23 mouse cellular contexts compared by ENCODE assay signal in the genomic region with DNA sequence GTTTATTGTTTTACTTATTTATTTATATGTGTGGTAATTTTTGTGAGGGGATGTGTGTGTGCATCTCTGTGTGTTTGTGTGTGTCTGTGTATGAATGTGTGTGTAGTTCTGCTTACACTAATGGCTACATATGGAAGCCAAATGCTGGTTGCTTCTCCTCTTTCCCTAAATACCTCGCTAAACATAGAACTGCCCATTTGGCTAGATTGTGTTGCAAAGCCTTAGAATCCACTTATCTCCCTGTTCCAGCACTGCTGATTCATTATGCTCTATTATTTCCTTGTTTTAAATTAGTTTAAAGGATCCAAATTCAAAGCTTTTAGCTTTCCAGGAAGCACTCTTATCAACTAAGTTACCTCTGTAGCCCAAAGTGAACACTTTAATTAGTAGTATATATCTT.
DNase-seq lines count a peak whose midpoint lies in the region; ATAC-seq and TF ChIP-seq lines count a peak whose summit lies in the region.
"Had no signal": no experiment of that assay in that cellular context is flagged by ENCODE, and none has a peak within 500 bp of the region (broad histone marks: within the 10 kb centered on the region; RNA-seq: fewer than 3 reads in every experiment).

No protein-coding gene starts in this region.

- no peak for ATAC-seq in cerebellum, adult (ENCODE audit: insufficient number of reproducible peaks, low FRiP score, low TSS enrichment)
- ATAC-seq: forebrain, embryonic 14.5 days; forebrain, embryonic 16.5 days had no signal

- no peak overlapping the region for H3K4me3 ChIP-seq in gastrocnemius, adult 2 months
- H3K4me3 ChIP-seq in MEL (ENCODE audit: control insufficient read depth in 1 of 2, insufficient read depth in 1 of 2, low read depth in 2 of 2, low read length in 2 of 2) = no peak overlapping the region
- H3K4me3 ChIP-seq: embryonic facial prominence, embryonic 13.5 days; embryonic facial prominence, embryonic 15.5 days; erythroblast, embryonic 14.5 days; forebrain, embryonic 10.5 days; forebrain, embryonic 12.5 days had no signal

- DNase-seq in gastrocnemius, adult 2 months = no peak
- no peak for DNase-seq in gastrocnemius, postnatal 10 days
- peak; percentile 41 for DNase-seq in MEL (ENCODE audit: low read depth, low spot score)
- peak; percentile 13 for DNase-seq in telencephalon, adult 2 months (ENCODE audit: low read depth, low spot score)
- no peak for DNase-seq in testis, postnatal 10 days (ENCODE audit: low spot score)
- DNase-seq: adrenal gland, adult 2 months; adrenal gland, postnatal 10 days; adrenal gland, postnatal 25 days; cerebellum, adult 11 months; cerebellum, adult 18-20 months; cerebellum, adult 8-10 months; cerebellum, adult 9-11 months; cerebellum, postnatal 14 days; cerebellum, postnatal 36 days; embryo, embryonic 11 days had no signal

- no peaks in the 10 kb centered on the region for H3K9me3 ChIP-seq in MEL (replicated peaks; ENCODE audit: insufficient read depth, low read length)
- H3K9me3 ChIP-seq: embryonic facial prominence, embryonic 13.5 days; embryonic facial prominence, embryonic 15.5 days; forebrain, embryonic 10.5 days; forebrain, embryonic 12.5 days had no signal

- H3K9ac ChIP-seq in MEL (ENCODE audit: control insufficient read depth, low read depth, low read length, poor library complexity, severe bottlenecking) = no peak overlapping the region
- H3K9ac ChIP-seq: embryonic facial prominence, embryonic 13.5 days; embryonic facial prominence, embryonic 15.5 days; forebrain, embryonic 12.5 days had no signal

- peak; percentile 38 to 67; a peak in 3 of 4 replicates for TF ChIP-seq EP300 in MEL (IDR thresholded peaks at IDR 0.05; ENCODE audit: low read depth in 1 of 2, low read length in 2 of 2)

- no peak for TF ChIP-seq CTCF in gastrocnemius, adult 2 months (IDR thresholded peaks at IDR 0.05)
- no peak for TF ChIP-seq CTCF in MEL (IDR thresholded peaks at IDR 0.05 in 2 of 3, conservative IDR thresholded peaks at IDR 0.05 in 1 of 3; ENCODE audit: control insufficient read depth in 1 of 3, insufficient read depth in 1 of 3, low read depth in 2 of 3, low read length in 3 of 3, poor library complexity in 1 of 3, severe bottlenecking in 1 of 3)

- peak overlapping the region; percentile 32 for H3K27ac ChIP-seq in gastrocnemius, adult 2 months
- H3K27ac ChIP-seq in MEL (ENCODE audit: control insufficient read depth, low read depth, low read length) = no peak overlapping the region
- H3K27ac ChIP-seq: embryonic facial prominence, embryonic 13.5 days; embryonic facial prominence, embryonic 15.5 days; forebrain, embryonic 10.5 days; forebrain, embryonic 12.5 days had no signal

- no peak; the same call in 1 of the 2 replicates for TF ChIP-seq RAD21 in MEL (IDR thresholded peaks at IDR 0.05; ENCODE audit: low read depth, low read length)

- no peaks in the 10 kb centered on the region for H3K79me2 ChIP-seq in MEL (ENCODE audit: control insufficient read depth, insufficient read depth, low read length, poor library complexity)

- H3K27me3 ChIP-seq in MEL (ENCODE audit: control insufficient read depth in 1 of 2, insufficient read depth in 2 of 2, low read length in 2 of 2) = no peaks in the 10 kb centered on the region
- H3K27me3 ChIP-seq: embryonic facial prominence, embryonic 13.5 days; embryonic facial prominence, embryonic 15.5 days; forebrain, embryonic 12.5 days had no signal

- no peak for TF ChIP-seq POLR2A in MEL (IDR thresholded peaks at IDR 0.05; ENCODE audit: control insufficient read depth in 1 of 2, insufficient read depth in 1 of 2, low read depth in 1 of 2, low read length in 2 of 2, poor library complexity in 1 of 2)

- peaks cover 0 to 9% of the 10 kb centered on the region in 2 experiments; a peak in 2 of 4 replicates for H3K36me3 ChIP-seq in MEL (ENCODE audit: control insufficient read depth in 1 of 2, insufficient read depth in 2 of 2, low read length in 2 of 2)
- H3K36me3 ChIP-seq: embryonic facial prominence, embryonic 13.5 days; embryonic facial prominence, embryonic 15.5 days; forebrain, embryonic 10.5 days; forebrain, embryonic 12.5 days had no signal

- no peaks in the 10 kb centered on the region; a peak in 1 of 4 replicates for H3K4me1 ChIP-seq in MEL (ENCODE audit: control insufficient read depth in 1 of 2, insufficient read depth in 2 of 2, low read length in 2 of 2)
- H3K4me1 ChIP-seq: embryonic facial prominence, embryonic 13.5 days; embryonic facial prominence, embryonic 15.5 days; forebrain, embryonic 10.5 days; forebrain, embryonic 12.5 days had no signal

- intact Hi-C loops in gastrocnemius, adult 2 months (cut with DNase I) = loop anchor here (10.0 kb wide), 1 partner anchor 1150 kb away; a partner anchor contains a TSS

TF ChIP-seq in MEL, 35 proteins besides CTCF, POLR2A, EP300 and RAD21:
- TF ChIP-seq ETS1 (IDR thresholded peaks at IDR 0.05; ENCODE audit: low read depth, low read length) (0 out of 2 replicates have a peak, but pooled peaks have one; percentile 23), KAT2A (conservative IDR thresholded peaks at IDR 0.05; ENCODE audit: low read depth, low read length) (no peak), BHLHE40 (IDR thresholded peaks at IDR 0.05; ENCODE audit: borderline replicate concordance, low read depth, low read length) (no peak), NRF1 (IDR thresholded peaks at IDR 0.05; ENCODE audit: insufficient read depth, low read depth, low read length, poor library complexity, severe bottlenecking) (no peak), ZKSCAN1 (IDR thresholded peaks at IDR 0.05; ENCODE audit: low read depth, low read length) (no peak), SIN3A (IDR thresholded peaks at IDR 0.05; ENCODE audit: low read length) (no peak), MAX (IDR thresholded peaks at IDR 0.05; ENCODE audit: low read length) (no peak), POLR2AphosphoS2 (IDR thresholded peaks at IDR 0.05; ENCODE audit: low read length) (no peak), SMC3 (IDR thresholded peaks at IDR 0.05; ENCODE audit: low read depth, low read length) (no peak), ZMIZ1 (IDR thresholded peaks at IDR 0.05; ENCODE audit: low read depth, low read length) (no peak), CHD2 (IDR thresholded peaks at IDR 0.05; ENCODE audit: low read length) (no peak), TCF12 (IDR thresholded peaks at IDR 0.05; ENCODE audit: low read depth, low read length) (peak; percentile 38; the same call in 1 of the 2 replicates), TAL1 (IDR thresholded peaks at IDR 0.05; ENCODE audit: low read length) (peak; percentile 20; the same call in 1 of the 2 replicates)
TF ChIP-seq in MEL: peak in this region for 3.

Comparison
In these comparisons a context has a peak if more than half of its experiments do, and no peak if none do; other contexts are left out.
1. DNase-seq: peak in MEL (single experiment) and telencephalon, adult 2 months (single experiment); none in gastrocnemius, adult 2 months (single experiment), gastrocnemius, postnatal 10 days (single experiment) and testis, postnatal 10 days (single experiment).